Mouse (Mus musculus) midbrain, embryonic 12.5 days (tissue): Measurements from ENCODE around the gene Cdkn3. TPM values are rescaled to one million over a fixed set of nuclear protein-coding genes. Genes with fewer than 3 reads are reported as not detected.
"Not testable (repeated sequence)": the region's sequence is repeated elsewhere in the genome, so short reads cannot be mapped to it uniquely, and the experiment has no call there.

ENCODE experiments used
- ATAC-seq: fragments of 200-750 bp; cut with Nextera tagmentation; 2 replicates; pipeline ENCODE4 v1.8.0; 2017; ENCODE audit warnings: low read depth, moderate TSS enrichment, moderate library complexity; ENCODE audit not compliant: low FRiP score
- H3K27ac ChIP-seq: fragments of 300-500 bp; sonication (generic); replicated peaks from 2 replicates; pipeline ENCODE4 v1.5.1; 2016; ENCODE audit warnings: mild to moderate bottlenecking
- H3K27me3 ChIP-seq: fragments of 300-500 bp; sonication (generic); 2 replicates; pipeline ENCODE4 v1.6.1; 2016; ENCODE audit warnings: mild to moderate bottlenecking
- H3K36me3 ChIP-seq: fragments of 300-500 bp; sonication (generic); 2 replicates; pipeline ENCODE4 v1.6.1; 2016
- H3K4me1 ChIP-seq: fragments of 300-500 bp; sonication (generic); 2 replicates; pipeline ENCODE4 v1.6.1; 2016
- H3K4me2 ChIP-seq: fragments of 300-500 bp; sonication (generic); replicated peaks from 2 replicates; pipeline ENCODE4 v1.6.1; 2016; ENCODE audit warnings: mild to moderate bottlenecking, moderate library complexity
- H3K4me3 ChIP-seq: fragments of 300-500 bp; sonication (generic); 2 replicates; pipeline ENCODE4 v1.5.1; 2016; ENCODE audit warnings: mild to moderate bottlenecking
- H3K9ac ChIP-seq: fragments of 300-500 bp; sonication (generic); replicated peaks from 2 replicates; pipeline ENCODE4 v1.6.1; 2016; ENCODE audit warnings: mild to moderate bottlenecking, moderate library complexity
- H3K9me3 ChIP-seq: fragments of 300-500 bp; sonication (generic); 2 replicates; pipeline ENCODE4 v1.6.1; 2016; ENCODE audit warnings: mild to moderate bottlenecking
- WGBS: fragments of 180-500 bp; shearing (Covaris S2); methylation state at CpG from one replicate; pipeline ENCODE4 v1.1.7; 2016; 5-methylcytosine and 5-hydroxymethylcytosine counted together
- polyA plus RNA-seq: library from polyadenylated mRNA; unstranded; fragments of >200 nt; fragmentation: Nextera tagmentation; extraction: Ambion mirVana; gene quantifications from 2 replicates; pipeline ENCODE4 v1.2.1, GENCODE M21; 2016

Cdkn3 gene
- polyA plus RNA-seq, 1 experiment from 2014 or later = 34.5 TPM

DNA sequence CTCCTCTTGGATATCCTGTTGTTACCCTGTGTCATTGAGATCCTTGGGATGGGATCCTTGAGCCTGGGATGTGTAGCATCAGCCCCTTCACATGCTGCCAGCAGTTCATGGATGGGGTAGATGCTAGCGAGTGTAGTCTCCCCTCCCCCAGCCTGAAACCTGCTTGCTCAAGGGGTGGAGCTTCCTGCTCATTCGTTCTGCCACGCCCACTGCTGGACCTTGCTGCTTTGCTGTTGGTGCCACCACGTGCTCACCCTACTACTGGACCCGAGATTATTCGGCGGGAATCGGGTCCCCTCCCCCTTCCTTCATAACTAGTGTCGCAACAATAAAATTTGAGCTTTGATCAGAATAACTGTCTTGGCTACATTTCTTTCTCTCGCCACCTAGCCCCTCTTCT is 6.0 kb upstream of the Cdkn3 start:
- H3K4me2 ChIP-seq, H3K4me1 ChIP-seq, H3K36me3 ChIP-seq, H3K4me3 ChIP-seq, H3K27me3 ChIP-seq, H3K27ac ChIP-seq, H3K9me3 ChIP-seq, ATAC-seq, H3K9ac ChIP-seq: not testable (repeated sequence)
- 73% methylated on average over 10 of the region's 10 CpGs for WGBS

DNA sequence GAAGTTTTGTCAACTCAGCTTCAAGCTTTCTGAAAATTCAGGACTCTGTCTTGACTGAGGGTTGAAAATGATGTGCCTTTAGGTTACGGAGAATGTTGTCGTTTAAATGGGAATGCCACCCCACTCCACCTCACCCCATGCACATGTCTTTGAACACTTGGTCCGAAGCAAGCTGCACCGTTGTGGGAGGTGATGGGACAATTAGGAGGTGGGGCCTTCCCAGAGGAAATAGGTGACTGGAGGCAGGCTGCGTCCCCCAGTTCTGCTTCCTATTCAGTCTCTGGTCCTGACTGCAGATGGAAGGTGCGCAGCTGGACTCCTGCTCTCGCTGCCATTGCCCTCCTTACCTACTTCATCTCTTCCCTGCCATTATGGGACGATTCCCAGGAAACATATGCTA is 4.5 kb upstream of the Cdkn3 start:
- WGBS = 94% methylated on average over 8 of the region's 8 CpGs
- no peak overlapping the region for H3K27ac ChIP-seq
- no peak overlapping the region for H3K4me2 ChIP-seq
- H3K4me1 ChIP-seq = peaks cover under 1% of the 10 kb centered on the region
- H3K36me3 ChIP-seq = no peaks in the 10 kb centered on the region
- H3K4me3 ChIP-seq = no peak overlapping the region
- no peak overlapping the region for H3K9ac ChIP-seq
- ATAC-seq = no peak
- no peaks in the 10 kb centered on the region for H3K27me3 ChIP-seq
- no peaks in the 10 kb centered on the region for H3K9me3 ChIP-seq

DNA sequence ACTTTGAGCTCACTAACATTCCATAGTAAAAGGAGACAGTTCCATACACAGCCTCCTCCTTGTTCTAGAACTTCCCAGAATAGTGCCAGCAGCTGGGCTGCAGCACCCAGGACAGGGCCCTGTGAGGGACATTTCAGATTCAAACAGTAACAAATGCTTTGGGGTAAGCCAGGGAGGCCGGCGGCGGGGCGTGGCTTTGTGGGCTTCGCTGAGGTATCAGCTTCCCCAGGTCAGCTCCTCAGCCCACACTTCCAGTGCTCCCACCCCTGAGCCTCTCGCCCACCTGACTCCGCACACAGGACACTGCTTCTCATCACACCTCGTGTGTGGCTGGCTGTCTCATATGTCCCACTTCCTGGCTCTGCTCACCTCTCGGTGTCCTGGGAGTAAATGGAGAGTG is 2.6 kb upstream of the Cdkn3 start:
- WGBS = 74% methylated on average over 9 of the region's 9 CpGs

DNA sequence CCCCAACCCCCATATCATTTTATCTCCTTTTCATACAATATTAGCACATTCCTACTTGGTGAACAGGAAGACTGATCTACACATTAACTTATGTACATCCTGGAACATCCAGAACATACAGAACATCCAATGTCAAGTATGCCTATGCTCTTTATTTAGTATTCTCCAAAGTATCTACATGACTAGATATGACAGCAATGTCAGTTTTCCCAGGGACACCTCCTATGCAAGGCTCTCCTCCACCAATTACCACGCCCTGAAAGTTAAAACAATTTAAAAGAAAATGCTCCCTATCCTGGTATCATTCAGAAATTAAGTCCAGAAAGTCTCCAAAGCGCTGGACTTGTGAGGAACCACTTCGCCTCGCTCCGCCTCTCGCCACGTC is 379 bp upstream of the Cdkn3 start:
- H3K9me3 ChIP-seq = no peaks in the 10 kb centered on the region
- peaks cover 4% of the 10 kb centered on the region; the same call in 1 of the 2 replicates for H3K36me3 ChIP-seq
- no peaks in the 10 kb centered on the region for H3K27me3 ChIP-seq
- WGBS = 3% methylated on average over 7 of the region's 7 CpGs
- H3K4me3 ChIP-seq = peak overlapping the region; percentile 78
- H3K4me1 ChIP-seq = peaks cover 13% of the 10 kb centered on the region
- 0 out of 2 replicates have a peak, but pooled peaks have one; percentile 16 for ATAC-seq
- H3K27ac ChIP-seq = no peak overlapping the region
- H3K9ac ChIP-seq = no peak overlapping the region
- H3K4me2 ChIP-seq = peak overlapping the region; percentile 67

More for the DNA sequence above, 2.6 kb upstream of the Cdkn3 start:
- Histone ChIP-seq H3K4me1 (peaks cover 13% of the 10 kb centered on the region), H3K9me3 (no peaks in the 10 kb centered on the region), H3K9ac (no peak overlapping the region), H3K27me3 (no peaks in the 10 kb centered on the region), H3K27ac (no peak overlapping the region), H3K36me3 (no peaks in the 10 kb centered on the region), H3K4me2 (no peak overlapping the region), H3K4me3 (no peak overlapping the region)
- ATAC-seq = no peak

DNA sequence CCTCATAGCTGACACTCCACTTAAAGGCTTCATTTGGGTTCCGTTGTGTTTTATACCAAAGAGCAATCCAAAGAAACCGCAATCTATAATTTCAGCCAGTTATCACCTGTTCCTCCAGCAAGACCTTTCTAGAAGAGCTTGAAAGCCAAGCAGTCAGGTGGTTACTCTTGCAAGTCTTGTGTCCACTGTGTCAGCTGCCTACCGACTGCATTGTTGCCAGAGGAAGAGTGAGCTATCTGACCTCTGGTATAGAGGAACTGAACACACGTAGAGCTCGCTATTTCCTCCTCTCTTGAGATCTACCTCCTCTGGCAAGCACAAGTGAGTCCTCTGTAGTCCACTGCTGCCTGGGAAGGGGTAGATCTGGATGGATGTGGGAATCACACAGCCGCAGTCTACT is 845 bp downstream of the Cdkn3 start:
- peak overlapping the region; percentile 78 for H3K4me3 ChIP-seq
- H3K4me1 ChIP-seq = peaks cover 13% of the 10 kb centered on the region
- no peaks in the 10 kb centered on the region for H3K27me3 ChIP-seq
- no peak for ATAC-seq
- H3K4me2 ChIP-seq = peak overlapping the region; percentile 67
- no peak overlapping the region for H3K27ac ChIP-seq
- H3K9me3 ChIP-seq = no peaks in the 10 kb centered on the region
- H3K36me3 ChIP-seq = peaks cover 4% of the 10 kb centered on the region; the same call in 1 of the 2 replicates
- WGBS = 52% methylated on average over 6 of the region's 6 CpGs
- H3K9ac ChIP-seq = peak overlapping the region; percentile 76

DNA sequence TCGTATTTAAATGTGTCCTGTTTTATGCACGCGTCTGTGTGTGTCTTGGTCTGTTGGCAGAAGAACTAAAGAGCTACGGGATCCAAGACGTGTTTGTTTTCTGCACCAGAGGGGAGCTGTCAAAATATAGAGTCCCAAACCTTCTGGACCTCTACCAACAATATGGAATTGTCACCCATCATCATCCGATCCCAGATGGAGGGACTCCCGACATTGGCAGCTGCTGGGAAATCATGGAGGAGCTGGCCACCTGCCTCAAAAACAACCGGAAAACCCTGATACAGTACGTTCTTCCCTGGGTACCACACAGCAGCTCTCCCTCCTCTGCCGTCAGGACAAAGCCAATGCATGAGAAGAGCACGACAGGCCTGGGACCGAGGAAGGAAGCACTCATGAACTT is 6.8 kb downstream of the Cdkn3 start:
- Histone ChIP-seq H3K4me1 (0 out of 2 replicates have a peak, but pooled peaks cover under 1% of the 10 kb centered on the region), H3K4me3 (no peak overlapping the region), H3K4me2 (no peak overlapping the region), H3K9me3 (no peaks in the 10 kb centered on the region), H3K9ac (no peak overlapping the region), H3K27ac (no peak overlapping the region), H3K27me3 (no peaks in the 10 kb centered on the region), H3K36me3 (peaks cover 45% of the 10 kb centered on the region)
- 89% methylated on average over 12 of the region's 12 CpGs for WGBS
- ATAC-seq = no peak

DNA sequence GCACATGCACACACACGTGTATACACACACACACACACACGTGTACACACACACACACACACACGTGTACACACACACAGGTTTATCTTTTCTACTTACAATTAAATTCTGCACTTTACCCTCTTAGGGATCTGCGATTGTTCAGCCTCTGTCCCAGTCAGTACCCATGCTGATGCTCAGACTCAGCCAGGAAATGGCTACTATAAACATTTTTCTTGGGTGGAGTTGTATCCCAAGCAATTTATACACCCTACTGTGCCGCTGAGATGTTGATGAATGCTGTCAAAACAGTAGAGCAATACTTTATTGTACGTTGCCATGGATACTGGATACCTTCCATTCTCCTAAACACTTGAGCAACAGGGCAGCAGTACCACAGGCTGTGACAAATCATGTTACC is 9.7 kb downstream of the Cdkn3 start:
- H3K36me3 ChIP-seq = peaks cover 66% of the 10 kb centered on the region
- no peaks in the 10 kb centered on the region for H3K9me3 ChIP-seq
- H3K9ac ChIP-seq = no peak overlapping the region
- no peaks in the 10 kb centered on the region for H3K4me1 ChIP-seq
- no peaks in the 10 kb centered on the region for H3K27me3 ChIP-seq
- H3K4me2 ChIP-seq = no peak overlapping the region
- 91% methylated on average over 6 of the region's 6 CpGs for WGBS
- no peak overlapping the region for H3K27ac ChIP-seq
- ATAC-seq = no peak
- H3K4me3 ChIP-seq = no peak overlapping the region

DNA sequence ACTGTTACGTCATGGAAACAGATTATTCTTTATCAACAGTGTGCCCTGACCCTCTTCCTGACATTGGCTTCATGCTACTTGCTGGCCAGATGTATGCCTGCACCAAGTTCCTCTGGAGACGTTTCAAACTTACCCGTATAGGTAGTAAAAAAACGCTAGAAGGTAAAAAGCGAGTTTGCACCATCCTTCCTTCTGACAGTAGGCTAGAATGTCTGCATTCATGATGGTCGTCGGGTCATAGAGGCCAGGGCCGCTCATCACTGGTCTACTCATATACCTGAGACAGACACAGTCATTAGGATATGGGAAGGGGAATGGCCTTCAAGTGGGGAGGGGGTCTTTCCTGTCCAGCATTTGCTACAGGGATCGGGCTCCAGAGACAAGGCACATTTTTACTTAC is 18.4 kb downstream of the Cdkn3 start:
- Histone ChIP-seq H3K4me2 (no peak overlapping the region), H3K4me3 (no peak overlapping the region), H3K27ac (no peak overlapping the region), H3K9ac (no peak overlapping the region), H3K9me3 (peaks cover 6% of the 10 kb centered on the region; the same call in 1 of the 2 replicates), H3K36me3 (peaks cover 71% of the 10 kb centered on the region), H3K27me3 (no peaks in the 10 kb centered on the region), H3K4me1 (no peaks in the 10 kb centered on the region)
- WGBS = 95% methylated on average over 9 of the region's 9 CpGs
- ATAC-seq = no peak

DNA sequence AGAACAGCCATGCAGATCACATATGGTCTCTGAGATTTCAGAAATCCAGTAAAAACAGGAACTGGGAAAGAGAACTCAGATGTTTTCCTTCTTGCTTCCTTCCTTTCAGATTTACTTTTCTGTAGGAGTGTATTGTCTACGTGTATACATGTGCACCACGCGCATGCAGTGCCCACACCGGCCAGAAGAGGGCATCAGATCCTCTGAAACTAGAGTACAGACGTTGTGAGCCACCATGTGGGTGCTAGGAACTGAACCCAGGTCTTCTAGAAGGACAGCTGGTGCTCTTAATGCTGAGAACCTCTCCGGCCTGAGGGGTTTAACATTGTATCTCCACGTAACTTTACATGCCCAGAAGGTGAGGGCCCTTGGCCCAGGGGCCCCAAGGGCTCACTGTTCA is 18.9 kb downstream of the Cdkn3 start:
- Histone ChIP-seq H3K27me3 (no peaks in the 10 kb centered on the region), H3K4me1 (no peaks in the 10 kb centered on the region), H3K4me2 (no peak overlapping the region), H3K9me3 (peaks cover 6% of the 10 kb centered on the region; the same call in 1 of the 2 replicates), H3K36me3 (peaks cover 71% of the 10 kb centered on the region), H3K9ac (no peak overlapping the region), H3K4me3 (no peak overlapping the region), H3K27ac (no peak overlapping the region)
- no peak for ATAC-seq
- WGBS = 93% methylated on average over 7 of the region's 7 CpGs

DNA sequence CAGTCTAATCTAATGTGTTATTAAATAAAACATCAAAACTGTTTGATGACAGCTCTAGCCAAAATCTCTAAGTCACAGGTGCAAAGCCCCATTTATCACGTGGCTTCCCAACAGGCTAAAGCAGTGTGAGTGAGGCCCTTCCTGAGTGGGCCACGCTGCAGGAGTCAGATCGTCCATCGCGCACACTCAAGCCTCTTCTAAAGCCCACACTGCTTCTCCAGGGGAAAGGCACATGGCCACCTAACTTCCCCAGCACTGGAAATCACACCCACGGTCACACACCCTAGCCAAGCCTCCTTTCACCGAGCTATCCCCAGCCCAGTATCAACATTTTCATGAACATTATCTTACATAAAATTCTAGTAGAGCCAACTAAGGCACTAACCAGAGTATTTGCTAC is 20.7 kb downstream of the Cdkn3 start:
- ATAC-seq = no peak
- H3K27ac ChIP-seq = no peak overlapping the region
- H3K9ac ChIP-seq = no peak overlapping the region
- H3K4me2 ChIP-seq = no peak overlapping the region
- peaks cover 4% of the 10 kb centered on the region for H3K4me1 ChIP-seq
- H3K9me3 ChIP-seq = peaks cover 6% of the 10 kb centered on the region; the same call in 1 of the 2 replicates
- no peak overlapping the region for H3K4me3 ChIP-seq
- WGBS = 98% methylated on average over 7 of the region's 7 CpGs
- peaks cover 66% of the 10 kb centered on the region for H3K36me3 ChIP-seq
- H3K27me3 ChIP-seq = no peaks in the 10 kb centered on the region

DNA sequence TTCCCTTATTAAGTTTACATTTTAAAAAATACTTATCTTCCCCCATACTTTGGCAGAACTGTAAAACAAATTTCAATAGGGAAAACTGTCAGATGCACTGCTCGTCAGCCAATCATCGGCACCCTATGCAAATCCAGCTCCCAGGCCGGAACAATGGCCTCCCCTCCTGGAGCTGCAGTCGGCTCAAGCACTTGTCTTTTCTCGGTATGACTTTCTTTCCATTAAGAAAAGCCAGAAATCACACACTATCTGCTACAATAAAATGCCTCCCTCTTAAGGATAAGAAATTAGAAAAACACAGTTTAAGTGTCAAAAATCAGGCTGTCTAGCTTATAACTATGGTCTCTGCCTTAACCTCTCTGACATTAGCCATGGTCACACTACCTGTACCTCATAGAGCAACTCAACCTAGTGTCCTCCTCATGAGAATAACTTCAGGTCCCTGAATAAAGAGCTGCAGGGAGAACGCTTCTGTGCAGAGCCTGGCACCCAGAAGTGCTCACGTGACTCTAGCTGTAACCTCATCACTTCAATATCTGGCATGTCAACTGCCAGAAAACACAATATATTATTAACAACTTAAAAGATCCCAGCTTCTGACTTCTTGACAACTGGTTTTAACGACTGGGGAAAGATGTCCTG is 22.0 kb downstream of the Cdkn3 start:
- H3K27me3 ChIP-seq = no peaks in the 10 kb centered on the region
- H3K4me1 ChIP-seq = peaks cover 14% of the 10 kb centered on the region
- 91% methylated on average over 8 of the region's 8 CpGs for WGBS
- H3K9me3 ChIP-seq = peaks cover 6% of the 10 kb centered on the region; the same call in 1 of the 2 replicates
- no peak overlapping the region for H3K9ac ChIP-seq
- no peak for ATAC-seq
- no peak overlapping the region for H3K4me3 ChIP-seq
- peaks cover 54% of the 10 kb centered on the region for H3K36me3 ChIP-seq
- no peak overlapping the region for H3K27ac ChIP-seq
- no peak overlapping the region for H3K4me2 ChIP-seq

DNA sequence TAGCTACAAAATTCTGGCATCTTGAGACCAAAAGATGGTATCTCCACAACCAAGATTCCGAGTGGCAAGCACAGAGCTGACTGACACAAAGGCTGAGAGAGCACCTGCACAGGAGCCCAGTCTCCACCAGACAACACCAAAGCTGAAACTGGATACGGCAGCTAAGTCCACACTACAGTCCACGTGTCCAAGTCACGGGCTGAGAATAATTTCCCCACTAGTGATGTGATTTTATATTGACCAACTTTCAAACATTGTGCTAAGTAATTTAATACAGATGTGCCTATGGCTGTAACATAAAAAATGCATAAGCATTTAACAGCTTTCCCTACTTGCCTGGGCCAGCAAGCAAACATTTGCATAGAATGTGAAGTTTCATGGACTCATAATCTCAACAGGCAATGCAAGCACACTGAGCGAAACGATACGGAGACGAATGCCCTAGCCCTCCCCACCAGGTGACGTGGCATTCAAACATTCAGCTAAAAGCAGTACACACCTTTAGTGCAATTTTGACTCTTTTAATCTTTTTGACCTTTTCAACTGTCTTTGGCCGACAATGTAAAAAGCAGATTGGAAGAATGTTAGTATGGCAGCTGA is 23.1 kb downstream of the Cdkn3 start:
- no peak overlapping the region for H3K4me3 ChIP-seq
- ATAC-seq = no peak
- H3K27me3 ChIP-seq = no peaks in the 10 kb centered on the region

More for the DNA sequence above, 23.1 kb downstream of the Cdkn3 start:
- Histone ChIP-seq H3K36me3 (peaks cover 45% of the 10 kb centered on the region), H3K27ac (no peak overlapping the region), H3K4me1 (peaks cover 15% of the 10 kb centered on the region), H3K4me2 (no peak overlapping the region), H3K9ac (no peak overlapping the region), H3K9me3 (peaks cover 6% of the 10 kb centered on the region; the same call in 1 of the 2 replicates)
- 90% methylated on average over 10 of the region's 10 CpGs for WGBS
